ENCODE assay signal across 8 mouse cellular contexts in the genomic region with DNA sequence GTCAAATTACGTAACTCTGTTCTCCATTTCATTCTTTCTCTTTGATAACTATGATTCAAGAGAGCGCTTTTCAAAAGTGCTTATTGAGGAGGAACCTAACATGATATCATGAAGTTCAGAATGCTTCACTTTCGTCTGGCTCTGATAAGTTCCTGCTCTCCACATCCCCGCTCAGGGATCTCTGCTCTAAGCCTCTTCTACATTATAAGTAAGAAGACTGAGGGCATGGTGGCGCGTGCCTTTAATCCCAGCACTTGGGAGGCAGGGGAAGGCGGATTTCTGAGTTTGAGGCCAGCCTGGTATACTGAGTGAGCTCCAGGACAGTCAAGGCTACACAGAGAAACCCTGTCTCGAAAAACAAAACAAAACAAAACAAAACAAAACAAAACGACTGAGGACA. TPM values are rescaled to one million over a fixed set of nuclear protein-coding genes. Genes with fewer than 3 reads are reported as not detected.
DNase-seq lines count a peak whose midpoint lies in the region.

No protein-coding gene starts in this region.

- intact Hi-C loops in heart, postnatal 25 days (cut with DNase I), result no loop called here

- peaks cover 24% of the 10 kb centered on the region for H3K4me1 ChIP-seq in forebrain, embryonic 10.5 days

- WGBS in forebrain, embryonic 10.5 days, result 21% methylated on average over 9 of the region's 9 CpGs
- 20% methylated on average over 9 of the region's 9 CpGs for WGBS in macrophage (ENCODE audit: missing documents)

- H3K9me3 ChIP-seq in forebrain, embryonic 10.5 days, result no peaks in the 10 kb centered on the region

- H3K4me3 ChIP-seq in forebrain, embryonic 10.5 days, result peak overlapping the region; percentile 91
- H3K4me3 ChIP-seq in macrophage (ENCODE audit: inconsistent target), result peak overlapping the region; percentile 87

- H3K27me3 ChIP-seq in forebrain, embryonic 10.5 days (ENCODE audit: poor library complexity, severe bottlenecking), result peaks cover 13% of the 10 kb centered on the region; the same call in 1 of the 2 replicates

- H3K79me2 ChIP-seq in macrophage (ENCODE audit: inconsistent target), result peaks cover 40% of the 10 kb centered on the region

- DNase-seq in heart, adult 11 months, result peak; percentile 65
- no peak for DNase-seq in heart, postnatal 25 days (ENCODE audit: low spot score)
- DNase-seq in MN1 (ENCODE audit: low spot score), result peak; percentile 9
- no peak for DNase-seq in forebrain, embryonic 10.5 days (ENCODE audit: extremely low spot score, low spot score)
- DNase-seq in kidney, adult 9 months, result peak; percentile 14
- no peak for DNase-seq in T-cell, adult 2 months (ENCODE audit: low spot score)
- no peak for DNase-seq in urinary bladder, postnatal 4 days (ENCODE audit: low spot score in 2 of 2)

- H3K27ac ChIP-seq in forebrain, embryonic 10.5 days, result peak overlapping the region; percentile 92
- H3K27ac ChIP-seq in macrophage, result no peak overlapping the region

- peaks cover 14% of the 10 kb centered on the region for H3K36me3 ChIP-seq in forebrain, embryonic 10.5 days (replicated peaks)
- H3K36me3 ChIP-seq in macrophage (ENCODE audit: inconsistent target), result no peaks in the 10 kb centered on the region

RNA-seq across cellular contexts. Expression of gene Stx18, which starts 0.3 kb away (rescaled TPM):
- total RNA-seq in heart, postnatal 25 days (2021), result 10 to 100 TPM; 15.0 to 16.4 TPM
- 52.0 and 54.4 TPM in 2 replicates for polyA plus RNA-seq in forebrain, embryonic 10.5 days (2016; fragmentation: Nextera tagmentation; extraction: Ambion mirVana)
- total RNA-seq in macrophage (2018; cell fraction: chromatin; rRNA removed), result 10 to 100 TPM; 22.2 to 97.0 (median 74.1) TPM
- total RNA-seq in macrophage (2018; cell fraction: cytosol; rRNA removed), result 10 to 100 TPM; 19.0 to 36.3 (median 28.1) TPM
- 10 to 100 TPM; 10.8 to 50.1 (median 36.8) TPM for total RNA-seq in macrophage (2018; cell fraction: nucleus; rRNA removed)
- polyA plus RNA-seq in macrophage (2018), result 19.4 to 32.7 TPM (median 21.8 TPM) in 3 replicates

Comparison
In these comparisons a context has a peak if more than half of its experiments do, and no peak if none do; other contexts are left out.
1. DNase-seq: peak in heart, adult 11 months (single experiment), MN1 (single experiment) and kidney, adult 9 months (single experiment); none in heart, postnatal 25 days (single experiment), forebrain, embryonic 10.5 days (single experiment), T-cell, adult 2 months (single experiment) and urinary bladder, postnatal 4 days (0 of 2).